Mouse (Mus musculus): ENCODE data around the gene Adgrb3.

Adgrb3 gene

DNA sequence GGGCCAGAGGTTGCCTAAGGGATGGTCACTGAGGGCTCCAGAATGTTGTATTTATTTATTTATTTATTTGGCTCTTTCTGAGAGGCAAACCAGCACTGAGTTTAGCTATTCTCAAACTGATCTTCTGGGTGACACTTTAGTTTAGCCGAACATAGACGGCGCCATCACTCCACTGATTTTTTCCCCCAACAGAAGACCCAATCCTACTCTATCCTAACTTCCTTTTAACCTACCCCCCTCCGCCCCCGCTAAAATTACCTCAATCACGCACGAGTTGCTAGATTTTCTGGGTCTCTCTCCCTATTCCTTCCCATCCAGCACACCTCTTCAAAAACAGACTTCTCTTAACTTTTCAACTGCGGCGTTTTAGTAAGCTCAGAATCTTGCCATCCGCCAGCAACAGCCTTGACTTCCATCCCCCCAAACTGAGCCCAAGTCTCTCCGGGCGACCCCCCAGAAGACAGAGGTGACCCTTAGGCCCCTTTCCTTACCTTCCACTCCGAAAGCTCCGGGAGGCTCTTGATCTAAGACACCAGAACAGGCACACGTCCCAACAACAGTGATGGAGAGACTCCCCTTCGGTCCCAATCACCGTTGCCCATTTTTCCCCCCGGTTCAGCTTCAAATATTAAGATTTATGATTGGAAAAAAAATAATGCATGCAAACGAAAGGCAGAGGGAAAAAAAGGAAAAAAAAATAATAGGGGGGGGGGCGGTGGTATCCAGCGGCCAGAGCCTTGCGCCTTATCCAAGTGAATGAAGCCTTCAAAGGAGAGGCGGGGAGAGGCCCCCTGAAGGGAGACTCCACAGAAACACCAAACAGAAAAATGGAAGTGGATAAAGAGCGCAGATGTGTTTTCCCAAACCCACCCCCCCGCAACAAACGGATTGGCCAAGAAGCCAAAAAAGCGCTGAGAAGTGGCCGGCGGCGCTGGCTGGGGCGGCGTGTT, at the start of gene Adgrb3:
Gene Adgrb3, minus strand, starts transcription at position 737 of the 950 bp plus-strand sequence.
- DNase-seq, result peak; percentile 67

DNA sequence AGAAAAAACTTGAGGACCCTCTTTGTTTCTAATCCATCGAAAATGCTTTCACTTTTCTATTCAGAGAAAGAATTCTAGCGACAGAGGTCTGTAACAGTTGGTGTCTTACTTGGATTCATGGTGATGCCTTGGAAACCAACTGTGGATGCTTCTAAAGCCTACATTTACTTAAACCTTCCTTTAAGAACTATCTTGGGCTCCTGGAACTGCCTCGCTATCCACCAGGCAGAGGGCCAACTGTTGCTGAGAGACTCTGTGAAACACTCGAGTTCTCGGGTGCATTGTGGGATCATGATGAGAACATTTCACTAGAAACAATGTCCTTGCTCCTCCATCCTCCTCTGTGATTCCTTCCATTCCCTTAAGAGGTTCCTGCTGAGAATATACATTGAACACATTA, 48.0 kb upstream of the Adgrb3 start:
- peak in 1 of 2 experiments; percentile 3 for DNase-seq

DNA sequence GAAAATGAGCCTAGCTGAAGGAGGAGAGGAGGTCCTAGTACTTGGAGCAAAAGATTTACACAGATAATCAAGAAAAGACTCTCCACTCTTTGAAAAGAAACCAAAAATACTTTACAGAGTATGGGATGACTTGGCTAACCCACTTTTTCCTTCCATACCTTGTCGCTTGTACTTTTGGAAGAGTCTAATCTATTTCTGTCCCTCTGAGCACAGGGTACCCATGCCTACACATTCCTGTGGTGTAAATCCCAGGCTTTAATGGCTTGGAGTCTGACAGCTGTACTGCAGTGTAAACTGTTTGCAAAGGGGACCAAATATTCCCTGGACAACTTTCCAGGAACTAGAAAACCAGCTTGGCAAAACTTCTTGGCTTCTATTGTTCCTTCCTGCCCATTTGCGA, 28.0 kb upstream of the Adgrb3 start:
- DNase-seq, result no peak

DNA sequence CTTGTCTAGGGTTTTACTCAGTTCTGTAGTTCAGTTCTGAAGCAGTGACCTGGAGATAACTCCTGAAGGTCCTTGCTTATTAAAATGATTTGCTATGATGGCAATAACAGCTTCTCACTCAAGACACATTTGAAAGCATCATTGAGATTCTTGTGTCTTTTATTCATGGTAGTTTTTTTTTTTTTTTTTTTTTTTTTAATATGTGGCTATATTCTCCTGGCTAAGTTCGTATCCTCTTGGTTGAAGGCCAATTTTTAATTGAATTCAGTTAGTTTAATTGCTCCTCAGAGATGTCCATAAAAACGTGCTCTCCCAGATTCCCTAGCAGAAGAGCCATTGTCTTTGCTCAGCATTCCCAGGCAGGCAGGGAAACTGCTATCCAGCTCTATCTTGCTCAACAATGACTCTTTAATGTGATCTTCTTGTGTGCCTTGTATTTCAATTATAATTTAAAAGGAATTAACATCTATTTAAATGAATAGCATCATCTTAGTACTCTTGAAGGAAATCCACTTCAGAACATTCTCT, 25.0 kb upstream of the Adgrb3 start:
- no peak for DNase-seq

DNA sequence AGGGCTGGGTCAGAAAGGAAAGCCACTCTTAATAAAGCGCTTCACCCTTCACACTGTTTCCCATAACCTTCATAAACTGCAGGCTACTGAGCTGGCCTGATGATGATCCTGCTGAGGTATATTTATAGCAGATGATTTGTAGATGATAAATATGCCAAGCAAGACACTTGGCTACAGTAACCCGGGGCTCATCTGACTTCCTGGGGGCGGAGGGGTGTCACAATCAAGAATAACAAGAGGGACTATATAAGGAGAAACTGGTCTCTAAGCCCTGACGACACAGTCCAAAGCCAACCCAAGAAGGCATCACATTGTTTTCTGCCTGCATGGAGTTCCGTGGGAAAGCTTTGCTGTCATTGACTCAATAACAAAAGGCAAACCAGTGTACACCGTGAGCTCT, 2.8 kb upstream of the Adgrb3 start:
- peak; percentile 12 to 24 for DNase-seq

DNA sequence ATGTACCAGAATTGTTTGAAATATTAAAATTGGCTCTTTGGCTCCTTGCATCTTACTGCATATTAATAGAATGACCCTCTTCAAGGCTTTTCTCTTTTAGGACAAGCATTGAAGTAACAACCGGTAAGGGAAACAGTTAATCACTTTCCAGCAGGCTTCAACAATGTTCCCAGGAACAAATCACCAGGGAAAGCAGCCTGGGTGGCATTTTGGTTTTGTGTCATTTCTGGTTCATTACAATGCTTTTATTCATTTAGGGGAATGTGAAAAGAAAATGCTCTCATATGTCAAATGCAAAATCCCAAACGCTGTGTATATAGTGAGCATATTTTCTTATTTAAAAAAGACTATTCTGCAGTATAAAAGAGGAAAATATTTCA, 2.0 kb upstream of the Adgrb3 start:
- no peak for DNase-seq

DNA sequence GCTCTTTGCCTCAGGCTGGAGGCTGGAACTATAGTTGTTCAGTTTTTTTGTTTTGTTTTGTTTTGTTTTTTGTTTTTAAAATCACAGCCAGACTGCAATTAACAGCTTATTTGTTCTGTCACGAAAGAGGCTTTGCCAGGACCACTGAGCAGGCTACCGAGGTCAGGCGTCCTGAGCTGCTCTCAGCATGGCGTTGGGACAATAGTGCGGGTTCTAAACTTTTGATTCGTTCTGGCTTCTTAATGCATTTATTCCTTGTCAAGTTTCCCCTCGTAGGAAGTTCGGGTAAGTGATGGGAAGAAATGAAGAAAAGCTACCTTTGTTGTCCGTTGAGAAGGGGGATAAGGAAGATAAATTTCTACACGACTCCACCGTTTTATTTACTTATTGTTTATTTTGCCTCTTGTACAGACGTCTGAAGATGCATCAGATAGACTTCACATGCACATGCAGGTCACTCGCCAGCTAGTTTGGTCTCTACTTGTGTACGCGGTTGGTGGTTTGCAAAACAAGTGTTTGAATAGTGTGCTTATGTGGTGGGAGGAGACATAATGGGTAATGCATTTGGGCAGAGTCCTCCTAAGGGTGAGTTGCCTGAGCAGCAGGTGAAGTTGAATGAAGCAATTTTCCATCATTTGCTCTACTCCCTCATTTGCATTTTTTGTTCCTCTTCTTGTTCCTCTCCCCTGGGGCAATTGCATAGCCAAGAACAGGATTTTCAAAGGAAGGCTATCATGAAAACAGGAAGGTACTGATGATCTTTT, 1.4 kb upstream of the Adgrb3 start:
- DNase-seq, result peak; percentile 30 to 37

DNA sequence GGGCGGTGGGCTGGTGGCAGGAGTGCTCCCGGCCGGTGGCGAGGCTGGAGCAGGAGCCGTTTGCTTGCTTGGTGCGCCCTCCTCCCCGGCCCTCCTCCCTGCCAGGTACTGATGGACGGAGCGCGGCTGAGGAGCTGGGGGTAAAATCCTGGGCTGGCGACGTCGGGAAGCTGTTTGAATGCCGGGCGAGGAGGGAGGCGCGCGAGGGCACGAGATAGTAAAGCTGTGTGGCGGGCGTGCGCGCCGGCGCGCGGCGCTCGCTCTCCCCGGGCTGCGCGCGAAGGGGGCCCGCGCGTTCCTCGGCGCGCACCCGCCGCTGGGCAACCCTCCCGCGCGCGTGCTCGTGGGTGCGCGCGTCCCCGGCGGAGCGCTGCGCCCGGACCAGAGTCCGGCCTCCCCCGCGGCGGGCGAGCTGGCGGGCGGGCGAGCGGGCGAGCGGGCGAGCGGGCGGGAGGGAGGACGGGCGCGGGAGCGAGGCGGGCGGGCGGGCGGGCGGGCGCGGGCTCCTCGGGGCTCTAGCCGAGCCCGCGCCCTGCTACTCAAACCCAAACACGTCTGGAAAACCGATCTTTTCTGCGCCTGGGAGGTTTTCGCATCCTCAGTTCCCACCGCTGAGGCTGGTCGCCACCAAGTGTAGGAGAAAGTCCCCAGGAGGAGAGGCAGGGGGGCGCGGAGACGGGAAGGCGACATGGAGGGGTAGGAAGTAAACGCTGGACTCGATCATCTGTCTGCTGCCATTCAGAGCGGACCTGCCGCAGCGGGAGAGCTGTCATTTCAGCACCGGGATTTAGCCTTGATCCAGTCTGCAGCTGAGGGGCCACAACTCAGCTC, 629 bp upstream of the Adgrb3 start:
- peak; percentile 87 to 91 for DNase-seq

DNA sequence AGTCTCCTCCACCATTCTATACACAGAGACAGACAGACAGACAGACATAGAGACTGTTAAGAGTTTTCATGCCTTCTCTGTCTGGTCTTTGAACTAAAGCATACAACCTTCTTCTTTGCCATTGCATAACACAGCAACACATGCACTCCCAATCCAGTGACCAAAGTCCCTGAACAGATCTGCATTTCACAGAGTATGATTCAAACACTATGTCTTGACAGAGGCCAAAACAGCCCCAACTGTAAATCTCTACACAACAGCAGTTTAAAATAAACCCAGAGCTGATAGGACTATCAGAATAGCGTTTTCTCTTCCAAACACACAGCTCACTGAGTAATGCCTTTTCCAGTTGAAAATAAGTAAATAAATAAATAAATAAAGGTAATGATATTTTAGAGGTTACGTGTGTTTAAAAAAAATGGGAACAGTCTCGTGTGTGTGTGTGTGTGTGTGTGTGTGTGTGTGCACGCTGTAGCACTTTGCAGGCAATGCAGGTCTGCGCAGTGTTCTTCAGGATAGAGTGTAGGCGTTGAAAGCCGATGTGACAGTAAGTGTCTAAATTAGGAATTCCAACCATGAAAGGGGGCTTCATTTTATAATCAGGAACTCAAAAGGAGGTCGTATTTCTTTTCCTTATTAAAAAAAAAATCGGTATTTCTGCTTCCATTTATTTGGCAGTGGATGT, 1.3 kb downstream of the Adgrb3 start:
- peak; percentile 51 to 59 for DNase-seq

DNA sequence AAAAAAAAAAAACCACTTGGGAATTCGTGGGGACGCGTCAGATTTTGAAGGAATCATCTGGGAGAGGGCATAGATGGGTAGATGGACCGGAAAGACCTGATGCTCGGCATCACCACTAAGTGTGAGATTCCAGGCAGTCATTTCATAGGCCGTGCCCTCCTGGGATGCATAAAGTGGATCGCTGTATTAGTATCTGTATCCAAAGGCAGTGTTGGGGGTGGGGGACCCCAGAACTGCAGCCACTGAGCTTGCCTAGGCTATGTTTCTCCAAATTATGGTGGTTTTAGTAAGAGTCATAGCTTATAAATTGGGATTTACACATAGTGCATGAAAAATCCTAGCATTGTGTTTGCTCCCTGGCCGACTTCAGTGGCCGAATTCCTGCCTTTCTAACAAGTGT, 2.1 kb downstream of the Adgrb3 start:
- peak; percentile 40 to 45 for DNase-seq

DNA sequence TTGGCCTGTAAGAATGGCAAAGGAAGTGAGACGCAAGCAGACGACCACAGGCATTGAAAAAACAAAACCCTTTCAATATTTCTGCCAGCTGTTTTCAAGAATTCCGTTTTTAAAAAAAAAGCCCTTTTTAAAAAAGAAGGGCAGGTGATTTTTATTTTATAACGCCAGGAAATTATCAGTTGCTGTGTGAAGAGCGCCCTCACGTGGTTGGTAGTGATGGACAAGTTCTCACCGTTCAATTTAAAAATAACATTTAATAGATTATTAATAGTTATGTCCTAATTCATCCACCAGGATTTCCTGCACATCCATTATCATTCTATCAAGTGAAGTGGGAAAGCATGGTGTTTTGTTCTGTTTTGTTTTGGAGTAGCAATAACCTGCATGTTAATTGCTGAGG, 2.7 kb downstream of the Adgrb3 start:
- DNase-seq, result peak; percentile 82 to 86

DNA sequence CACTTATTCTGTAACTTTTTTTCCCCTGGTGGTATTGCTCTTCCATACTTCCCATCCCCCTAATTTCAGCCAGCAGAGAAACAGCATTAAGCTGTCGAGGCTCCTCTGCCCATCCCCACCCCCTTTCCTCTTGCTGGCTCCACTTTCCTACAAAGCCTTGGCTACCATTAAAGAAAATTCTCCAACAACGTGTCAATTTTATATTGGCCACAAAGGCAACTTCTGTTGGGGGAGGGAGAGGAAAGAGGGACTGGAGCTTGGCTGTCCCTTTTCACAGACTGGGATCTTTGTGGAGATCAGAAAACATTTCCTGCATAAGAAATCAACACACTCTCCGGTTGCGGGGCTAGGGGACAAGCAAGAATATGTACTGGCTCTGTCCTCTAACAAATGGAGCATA, 4.9 kb downstream of the Adgrb3 start:
- peak; percentile 65 to 79 for DNase-seq

DNA sequence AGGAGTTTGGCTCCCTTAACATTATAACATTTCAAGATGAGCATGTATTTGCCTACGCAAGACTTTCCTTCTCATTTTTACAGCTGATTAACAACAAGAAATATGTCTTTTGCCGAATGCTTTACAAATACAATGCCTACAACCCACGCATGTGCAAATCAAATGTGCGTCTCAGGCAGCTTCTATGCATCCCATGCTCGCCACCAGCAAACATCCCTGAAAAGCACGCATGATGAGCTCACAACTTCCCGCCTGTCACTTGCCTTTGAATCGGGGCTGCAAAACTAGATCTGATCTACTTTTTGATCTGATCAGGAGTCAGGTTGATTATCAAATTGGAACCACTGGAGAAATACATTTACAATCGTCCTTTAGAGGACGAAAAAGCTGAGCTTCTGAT, 5.5 kb downstream of the Adgrb3 start:
- peak; percentile 23 to 36 for DNase-seq

DNA sequence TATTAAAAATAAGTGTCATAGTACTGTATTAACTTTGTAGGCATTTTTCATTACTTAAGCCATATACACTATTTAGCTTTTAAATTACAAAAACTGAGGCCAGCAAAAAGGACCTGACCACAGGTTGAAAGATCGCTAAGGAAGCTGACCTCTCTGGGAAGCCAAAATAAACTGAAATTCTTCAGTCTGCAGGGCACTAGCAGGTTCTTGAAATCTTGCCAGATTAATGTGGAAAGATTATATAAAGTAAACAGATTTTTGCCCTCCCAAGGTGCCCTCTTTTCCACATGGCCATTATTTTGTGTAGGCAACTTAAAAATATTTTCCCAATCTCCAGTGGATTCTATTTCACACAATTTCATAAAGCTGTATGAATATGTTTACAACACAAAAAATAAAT, 14.0 kb downstream of the Adgrb3 start:
- peak in 1 of 2 experiments; percentile 34 for DNase-seq

DNA sequence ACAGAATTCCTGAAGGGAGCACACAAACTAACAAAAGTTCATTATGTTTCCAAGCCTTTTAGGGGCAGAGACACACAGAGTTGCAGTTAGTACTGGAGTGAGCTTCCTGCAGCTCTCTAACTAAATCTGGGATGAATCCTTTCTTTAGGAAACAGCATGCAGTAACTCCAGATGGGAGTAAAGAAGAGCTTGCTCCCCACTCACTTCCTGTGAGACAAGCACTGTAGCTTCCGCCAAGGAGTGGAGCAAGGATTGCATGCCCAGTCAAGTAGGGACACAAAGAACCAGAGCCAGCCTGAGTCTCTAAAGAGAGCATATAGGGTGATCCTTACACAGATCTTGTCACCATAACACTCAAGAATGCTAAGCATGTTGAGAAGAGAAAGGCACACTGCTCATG, 50.7 kb downstream of the Adgrb3 start:
- DNase-seq, result peak in 1 of 2 experiments; percentile 18

DNA sequence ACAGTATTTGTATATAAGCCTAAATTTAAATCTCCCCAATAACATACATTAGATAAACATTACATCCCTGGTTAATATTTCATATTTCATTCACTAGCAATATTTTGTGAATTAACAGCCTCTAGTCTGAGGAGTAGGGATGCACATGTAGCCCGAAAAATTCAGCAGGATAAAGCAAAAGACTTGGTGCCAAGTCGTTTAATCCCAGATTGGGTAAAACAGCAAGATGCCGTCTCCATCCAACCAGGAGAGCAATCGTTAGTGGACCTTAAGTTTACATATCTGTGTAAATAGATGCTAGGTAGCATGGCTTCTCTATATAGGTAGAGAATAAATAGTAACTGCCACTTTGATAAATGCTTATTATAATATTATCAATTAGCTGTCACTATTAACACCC, 52.0 kb downstream of the Adgrb3 start:
- DNase-seq, result peak; percentile 37 to 46

DNA sequence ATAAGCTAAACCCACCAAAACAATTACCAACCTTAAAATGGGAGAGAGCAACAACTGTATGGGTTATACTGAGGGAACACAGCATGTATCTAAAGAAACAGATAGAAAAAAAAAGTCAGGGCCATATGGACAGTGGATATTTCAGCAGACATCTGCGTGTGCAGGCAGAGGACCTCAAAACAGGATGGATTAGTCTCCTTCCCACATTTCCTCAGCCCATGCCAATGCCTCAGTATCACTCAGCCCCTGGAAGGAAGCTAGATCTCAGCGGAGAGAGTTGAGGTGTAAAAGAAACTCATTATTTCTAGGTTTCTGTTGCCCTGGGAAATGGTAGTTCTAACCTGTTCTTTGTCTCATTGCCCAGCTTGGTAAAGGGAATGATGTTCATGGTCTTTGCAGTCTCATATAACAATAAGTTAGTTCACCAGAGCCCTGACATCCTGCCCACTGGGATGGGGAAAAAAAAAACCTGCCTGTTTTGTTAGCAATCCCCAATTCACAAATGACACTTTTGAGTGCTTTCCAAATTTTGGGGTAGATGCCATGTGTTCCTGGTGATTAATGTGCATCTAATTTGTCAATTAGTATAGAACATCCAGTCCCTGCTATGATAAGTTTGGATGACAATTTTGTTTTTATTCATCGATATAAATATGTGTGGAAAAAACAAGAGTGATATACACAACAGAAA, 53.9 kb downstream of the Adgrb3 start:
- DNase-seq, result peak; percentile 50 to 64

DNA sequence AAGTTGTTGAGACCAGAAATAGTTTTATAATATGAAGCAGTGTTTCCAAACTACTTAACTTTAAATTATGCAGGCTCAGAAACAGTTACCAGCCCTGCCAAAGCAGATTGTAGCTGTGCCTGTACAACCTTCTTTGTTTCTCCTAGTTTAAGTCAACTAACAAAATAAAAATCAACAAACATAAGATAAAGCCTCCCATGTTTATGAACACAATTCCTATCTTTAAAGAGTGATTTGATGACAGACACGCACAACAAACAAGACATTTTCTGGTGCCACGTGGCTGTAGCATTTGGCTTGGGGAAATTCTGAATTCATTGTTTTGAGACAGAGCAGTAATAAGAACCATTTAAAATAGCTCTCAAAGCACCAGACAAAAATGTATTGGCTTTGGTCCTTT, 60.5 kb downstream of the Adgrb3 start:
- no peak for DNase-seq

DNA sequence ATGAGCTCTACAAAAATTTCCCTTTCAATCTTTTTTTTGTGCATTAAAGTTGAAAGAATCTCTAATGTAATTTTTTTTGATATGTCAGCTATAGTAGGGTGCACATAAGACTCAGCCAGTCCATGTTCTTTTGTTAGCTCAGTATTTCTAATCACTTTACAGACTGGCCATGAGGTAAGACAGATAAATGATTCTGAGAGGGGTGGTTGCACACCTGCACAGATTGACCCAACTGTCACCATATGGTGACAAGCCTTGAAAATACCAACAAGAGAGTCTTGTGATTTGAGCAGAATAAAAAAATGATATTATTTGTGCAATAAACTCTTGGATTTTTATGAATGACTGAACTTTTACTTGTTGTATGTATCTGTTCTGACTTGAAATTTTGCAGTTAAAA, 74.2 kb downstream of the Adgrb3 start:
- DNase-seq, result no peak

DNA sequence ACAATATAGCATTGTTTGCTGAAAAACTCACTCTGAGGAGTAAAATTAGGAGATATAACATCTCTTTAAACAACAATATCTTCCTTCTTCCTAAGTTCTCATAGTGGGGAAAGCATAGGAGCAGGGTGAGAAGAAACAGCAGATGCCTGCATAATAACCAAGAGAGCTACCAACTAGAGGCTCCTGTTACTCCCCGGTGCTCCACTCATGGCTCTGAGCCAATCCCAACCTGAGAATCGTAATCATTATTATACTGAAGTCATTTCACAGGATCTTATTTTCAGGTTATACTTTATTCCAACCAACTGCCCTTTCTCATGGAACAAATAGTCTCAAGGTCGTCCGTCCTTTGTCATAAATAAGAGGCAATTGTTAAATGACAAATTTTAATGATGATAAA, 75.0 kb downstream of the Adgrb3 start:
- peak; percentile 72 to 77 for DNase-seq

DNA sequence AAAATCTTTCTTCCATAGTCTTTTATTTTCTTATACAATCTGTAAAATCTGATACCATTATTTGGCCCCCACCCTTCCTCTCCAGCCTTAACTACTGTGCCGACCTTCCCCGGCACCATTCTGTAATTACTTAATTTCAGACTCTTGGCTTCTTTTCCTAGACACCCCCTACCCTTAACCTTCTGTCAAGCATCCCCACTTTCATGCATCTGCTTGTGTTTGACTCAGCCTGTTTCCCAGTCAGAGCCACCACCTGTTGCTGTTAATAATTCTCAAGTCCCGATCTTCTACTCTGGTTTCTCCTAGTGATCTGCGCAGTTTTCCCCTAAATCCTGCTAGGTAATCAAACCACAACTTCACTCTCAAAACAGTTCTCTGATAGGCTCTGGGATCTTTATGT, 83.9 kb downstream of the Adgrb3 start:
- peak; percentile 71 to 72 for DNase-seq
